Mouse (Mus musculus): Measurements from ENCODE around the gene Cyp27b1. TPM values are rescaled to one million over a fixed set of nuclear protein-coding genes. Genes with fewer than 3 reads are reported as not detected.
"Not testable (repeated sequence)": the region's sequence is repeated elsewhere in the genome, so short reads cannot be mapped to it uniquely, and the experiment has no call there.

Gene Cyp27b1
- total RNA-seq, 4 experiments from 2014 or later: 0.30 to 0.46 (median 0.41) TPM

DNA sequence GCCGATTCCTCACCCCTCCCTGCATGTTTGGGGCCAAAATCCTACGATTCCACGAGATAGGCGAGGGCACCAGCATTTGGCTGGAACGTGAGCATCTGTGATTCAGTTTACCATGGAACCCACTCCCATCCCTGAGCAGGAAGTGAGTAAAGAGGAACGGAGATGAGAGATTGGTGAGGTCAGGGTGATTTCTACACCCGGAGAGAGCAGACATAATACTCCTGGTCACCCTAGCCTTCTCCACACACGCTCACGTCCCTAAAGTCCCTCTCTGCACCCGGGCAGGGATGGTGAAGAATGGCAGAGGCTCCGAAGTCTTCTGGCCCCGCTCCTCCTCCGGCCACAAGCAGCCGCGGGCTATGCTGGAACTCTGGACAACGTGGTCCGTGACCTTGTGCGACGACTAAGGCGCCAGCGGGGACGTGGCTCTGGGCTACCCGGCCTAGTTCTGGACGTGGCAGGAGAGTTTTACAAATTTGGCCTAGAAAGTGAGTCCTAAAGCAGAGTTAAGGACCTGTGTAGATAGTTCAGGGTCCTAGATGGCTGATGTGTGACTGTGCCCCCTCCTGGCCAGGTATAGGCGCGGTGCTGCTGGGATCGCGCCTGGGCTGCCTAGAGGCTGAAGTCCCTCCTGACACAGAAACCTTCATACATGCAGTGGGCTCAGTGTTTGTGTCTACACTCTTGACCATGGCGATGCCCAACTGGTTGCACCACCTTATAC is 1.5 kb downstream of the Cyp27b1 start:
- no peak for DNase-seq (ENCODE audit: low spot score in 2 of 2)

DNA sequence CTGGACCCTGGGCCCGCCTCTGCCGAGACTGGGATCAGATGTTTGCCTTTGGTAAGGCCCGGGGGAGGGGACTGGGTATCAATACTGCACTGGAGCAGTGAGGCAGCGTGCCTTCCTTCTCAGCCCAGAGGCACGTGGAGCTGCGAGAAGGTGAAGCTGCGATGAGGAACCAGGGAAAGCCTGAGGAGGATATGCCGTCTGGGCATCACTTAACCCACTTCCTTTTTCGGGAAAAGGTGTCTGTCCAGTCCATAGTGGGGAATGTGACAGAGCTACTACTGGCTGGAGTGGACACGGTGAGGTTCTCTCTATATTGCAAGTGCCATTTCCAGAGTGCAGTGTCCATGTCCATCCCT is 2.0 kb downstream of the Cyp27b1 start:
- no peak for DNase-seq (ENCODE audit: low spot score in 2 of 2)

DNA sequence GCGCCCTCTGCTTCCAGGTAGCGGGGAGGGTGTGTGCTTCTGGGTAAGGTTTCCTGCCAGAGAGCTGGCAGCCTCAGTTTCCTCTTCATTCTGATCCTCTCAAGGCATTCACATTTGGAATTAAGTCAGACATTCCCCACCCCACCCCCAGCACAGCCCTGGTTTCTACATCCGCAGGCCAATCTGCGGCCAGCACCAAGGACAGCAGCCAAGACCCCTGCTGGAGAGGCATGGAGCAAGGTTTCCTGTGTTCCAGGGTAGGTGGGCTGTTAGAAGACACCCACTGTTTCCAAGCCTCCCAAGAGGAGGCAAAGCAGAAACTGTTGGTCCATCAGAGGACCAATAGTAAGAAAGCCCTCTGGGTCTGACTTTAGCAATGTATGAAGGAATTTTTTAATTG is 6.6 kb downstream of the Cyp27b1 start:
- no peak for DNase-seq (ENCODE audit: low spot score in 2 of 2)

- no peak for DNase-seq (ENCODE audit: low spot score in 2 of 2)
Observed at GRCm38 (mm10) chr10:127055406-127055805, 7.4 kb downstream of the Cyp27b1 start.

DNA sequence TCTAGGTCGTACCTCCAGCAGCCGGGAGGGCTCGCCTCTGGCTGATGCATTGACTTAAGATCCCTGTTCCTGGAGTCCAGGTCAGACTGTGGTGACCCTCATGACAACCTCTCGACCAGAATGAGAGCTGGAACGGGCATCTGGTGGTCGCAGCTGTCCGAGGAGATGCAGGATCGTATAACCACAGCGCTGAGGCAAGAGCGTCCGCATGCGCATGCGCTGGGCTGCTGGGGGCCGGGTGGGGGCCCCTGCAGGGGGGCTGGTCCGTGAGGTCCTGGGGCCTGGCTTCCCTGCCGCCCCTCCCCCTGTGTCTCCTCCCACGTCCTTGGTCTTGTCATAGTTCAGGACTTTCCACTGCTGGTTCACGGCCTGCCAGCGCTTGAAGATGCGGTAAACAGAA is 8.4 kb downstream of the Cyp27b1 start:
- DNase-seq (ENCODE audit: low spot score in 2 of 2): no peak

- no peak for DNase-seq (ENCODE audit: low spot score in 2 of 2)
Observed at GRCm38 (mm10) chr10:127058161-127058560, 10.1 kb downstream of the Cyp27b1 start.

DNA sequence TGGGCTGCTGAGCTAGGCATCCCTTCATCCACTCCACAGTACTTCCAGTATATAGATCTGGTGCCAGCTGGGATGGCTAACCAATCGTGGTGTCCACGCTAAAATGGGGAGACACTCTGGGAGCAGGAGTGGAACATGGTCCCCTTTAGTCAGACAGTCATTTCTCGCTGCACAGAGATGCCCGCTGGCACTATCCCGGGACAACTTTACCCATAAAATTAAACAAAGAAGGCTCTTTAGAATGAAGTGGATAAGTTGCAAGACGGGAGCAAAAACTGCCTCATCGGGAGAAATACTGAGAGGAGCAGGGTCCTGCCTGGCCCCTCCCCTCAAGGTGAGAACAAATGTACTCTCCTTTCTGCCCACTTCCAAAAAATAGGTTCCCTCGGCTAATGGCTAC is 10.7 kb downstream of the Cyp27b1 start:
- no peak for DNase-seq (ENCODE audit: low spot score in 2 of 2)

DNA sequence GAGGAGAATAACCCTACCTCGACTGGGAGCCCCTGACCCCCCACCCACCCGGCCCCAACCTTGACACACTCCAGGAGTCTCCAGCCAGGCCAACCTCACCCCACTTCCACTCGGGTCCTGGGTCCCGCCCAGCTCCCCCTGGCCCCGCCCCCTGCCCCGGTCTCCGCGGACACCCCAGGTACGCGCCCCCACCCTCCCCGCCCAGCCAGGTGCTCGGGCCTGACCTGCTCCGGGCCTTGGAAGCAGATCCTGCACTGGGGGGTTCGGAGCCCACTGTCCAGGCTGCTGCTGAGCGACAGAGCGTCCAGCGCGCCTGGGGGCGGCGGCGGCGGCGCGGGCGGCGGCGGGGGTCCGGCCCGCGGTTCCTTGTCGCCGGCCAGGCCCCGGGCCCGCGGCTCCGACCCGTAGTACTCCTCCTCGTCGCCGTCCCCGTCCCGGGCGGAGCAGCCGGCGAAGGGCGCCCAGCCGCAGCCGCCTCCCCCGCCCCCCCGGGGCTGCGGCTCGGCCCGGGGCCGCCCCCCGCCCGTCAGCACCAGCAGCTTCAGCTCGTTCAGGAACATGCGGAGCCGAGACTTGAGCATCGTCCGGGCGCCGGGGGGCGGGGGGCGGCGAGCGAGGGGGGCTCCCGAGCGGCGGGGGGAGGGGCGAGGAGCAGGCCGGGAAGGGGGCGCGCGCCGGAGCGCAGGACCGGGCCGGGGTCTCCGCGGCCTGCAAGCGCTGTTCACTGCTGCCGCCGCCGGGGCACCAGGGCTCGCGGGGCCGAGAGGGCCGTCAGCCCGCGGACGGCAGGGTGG is 11.3 kb downstream of the Cyp27b1 start:
- no peak for DNase-seq (ENCODE audit: low spot score in 2 of 2)

- no peak for DNase-seq (ENCODE audit: low spot score in 2 of 2)
Observed at GRCm38 (mm10) chr10:127059968-127060916, 12.2 kb downstream of the Cyp27b1 start, which contains the start of gene March9. Gene March9, minus strand, starts transcription at chr10:127060184.

GRCm38 (mm10) chr10:127061085-127061484 is 13.0 kb downstream of the Cyp27b1 start:
- no peak for DNase-seq (ENCODE audit: low spot score in 2 of 2)

DNA sequence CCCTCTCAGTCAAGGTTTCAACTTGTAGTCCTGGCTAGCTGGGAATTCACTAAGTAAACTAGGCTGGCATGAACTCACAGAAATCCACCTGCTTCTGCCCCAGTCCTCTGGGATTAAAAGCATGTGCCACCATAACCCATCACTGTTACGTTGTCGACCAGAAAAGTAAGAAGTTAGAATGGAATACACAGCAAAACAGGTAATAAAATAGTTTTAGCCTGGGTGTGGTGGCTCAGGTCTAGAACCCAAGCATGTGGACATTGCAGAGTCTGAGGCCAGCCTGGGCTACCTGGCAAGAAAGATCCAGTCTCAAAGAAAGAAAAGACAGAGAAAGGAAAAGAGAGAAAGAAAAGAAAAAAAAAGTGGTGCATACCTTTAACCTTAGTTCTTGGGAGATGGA is 13.5 kb downstream of the Cyp27b1 start:
- DNase-seq (ENCODE audit: low spot score in 2 of 2): peak in 1 of 2 experiments; percentile 18

DNA sequence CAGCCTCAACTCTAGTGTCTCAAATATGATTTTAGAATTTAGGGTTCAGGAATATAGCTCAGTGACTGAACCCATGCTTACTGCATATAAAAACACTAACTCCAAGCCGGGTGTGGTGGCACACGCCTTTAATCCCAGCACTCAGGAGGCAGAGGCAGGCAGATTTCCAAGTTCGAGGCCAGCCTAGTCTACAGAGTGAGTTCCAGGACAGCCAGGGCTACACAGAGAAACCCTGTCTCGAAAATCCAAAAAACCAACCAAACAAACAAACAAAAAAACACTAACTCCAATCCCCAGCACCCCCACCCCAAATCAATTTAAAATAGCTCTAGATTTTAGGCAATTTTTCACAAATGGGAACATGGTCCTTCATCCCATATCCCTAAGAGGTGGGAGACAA is 14.1 kb downstream of the Cyp27b1 start:
- DNase-seq (ENCODE audit: low spot score in 2 of 2): not testable (repeated sequence)

GRCm38 (mm10) chr10:127062503-127062902 is 14.5 kb downstream of the Cyp27b1 start:
- no peak for DNase-seq (ENCODE audit: low spot score in 2 of 2)

DNA sequence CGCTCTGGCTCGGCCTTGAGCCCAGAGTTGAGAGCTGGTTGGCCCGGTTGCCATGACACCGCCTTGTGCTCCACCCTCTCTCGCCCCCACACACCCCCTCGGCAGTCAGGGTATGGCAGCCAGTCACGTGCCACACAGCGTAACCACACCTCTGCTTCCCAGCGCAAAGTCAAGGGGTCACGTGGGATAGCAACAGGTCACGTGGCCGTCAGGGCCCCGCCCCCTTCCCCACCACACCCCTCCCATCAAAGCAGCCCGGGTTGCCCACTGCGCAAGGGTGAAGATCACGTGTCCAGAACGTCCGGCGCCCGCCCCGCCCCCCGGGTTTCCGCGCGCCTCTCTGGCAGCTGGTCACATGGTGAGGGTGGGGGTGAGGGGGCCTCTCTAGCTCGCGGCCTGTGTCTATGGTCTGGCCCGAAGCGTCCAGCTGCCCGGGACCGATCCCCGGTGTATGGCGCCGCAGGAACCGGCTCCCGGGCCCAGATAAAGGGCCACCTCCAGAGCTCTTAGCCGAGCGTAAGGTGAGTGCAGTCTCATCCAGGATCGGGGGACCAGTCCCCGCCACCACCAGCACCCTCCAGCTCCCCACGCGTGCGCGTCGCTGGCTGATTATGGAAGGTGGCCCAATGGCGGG is 15.3 kb downstream of the Cyp27b1 start, which contains the start of gene Cdk4:
TSS of gene Cdk4 (plus strand) at position 296 of the 634 bp plus-strand sequence.
- peak; percentile 97 to 98 for DNase-seq (ENCODE audit: low spot score in 2 of 2)

- DNase-seq (ENCODE audit: low spot score in 2 of 2): no peak
Observed at GRCm38 (mm10) chr10:127063913-127064870, 16.1 kb downstream of the Cyp27b1 start.

DNA sequence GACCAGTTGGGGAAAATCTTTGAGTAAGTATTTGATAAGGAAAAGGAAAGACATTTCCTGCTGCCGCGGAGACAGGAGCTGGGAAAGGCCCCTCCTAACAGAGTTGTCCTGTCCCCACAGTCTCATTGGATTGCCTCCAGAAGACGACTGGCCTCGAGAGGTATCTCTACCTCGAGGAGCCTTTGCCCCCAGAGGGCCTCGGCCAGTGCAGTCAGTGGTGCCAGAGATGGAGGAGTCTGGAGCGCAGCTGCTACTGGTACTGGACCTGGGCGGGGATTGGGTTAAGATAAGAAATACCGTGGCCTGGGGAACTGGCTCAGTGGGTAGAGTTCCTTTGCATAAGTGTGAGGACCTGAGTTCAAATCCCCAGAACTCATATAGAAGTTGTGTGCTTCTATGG is 17.9 kb downstream of the Cyp27b1 start:
- no peak for DNase-seq (ENCODE audit: low spot score in 2 of 2)

DNA sequence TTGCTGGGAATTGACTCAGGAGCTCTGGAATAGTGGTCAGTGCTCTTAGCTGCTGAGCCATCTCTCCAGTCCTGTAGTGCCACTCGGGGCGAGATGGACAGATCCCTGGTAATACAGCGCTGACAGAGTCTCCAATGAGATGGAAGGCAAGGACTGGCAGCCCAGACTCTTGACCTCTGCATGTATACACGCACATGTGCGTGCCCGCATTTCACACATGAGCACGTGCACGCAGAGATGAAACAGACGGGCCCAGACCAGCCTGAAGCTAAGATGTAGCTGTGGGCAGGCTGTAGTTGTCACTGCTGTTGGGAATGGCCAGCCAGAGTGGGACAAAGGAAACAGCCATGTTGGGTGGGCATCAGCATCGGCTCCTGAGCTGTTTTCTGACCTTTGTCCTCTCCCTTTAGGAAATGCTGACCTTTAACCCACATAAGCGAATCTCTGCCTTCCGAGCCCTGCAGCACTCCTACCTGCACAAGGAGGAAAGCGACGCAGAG is 18.5 kb downstream of the Cyp27b1 start:
- no peak for DNase-seq (ENCODE audit: low spot score in 2 of 2)

- DNase-seq (ENCODE audit: low spot score in 2 of 2): no peak
Observed at GRCm38 (mm10) chr10:127068360-127069038, 20.4 kb downstream of the Cyp27b1 start.

Data from left cerebral cortex, adult 8-10 months (tissue).